Mouse (Mus musculus): ENCODE results near the gene Ly86. TPM values are rescaled to one million over a fixed set of nuclear protein-coding genes. Genes with fewer than 3 reads are reported as not detected.
A peak's percentile ranks its signal among the peaks of the same experiment; 100 is the strongest.

Ly86 gene
- under 1 TPM; 0.56 to 0.88 TPM for total RNA-seq (2021)
- long read RNA-seq, experiment 1: 0 reads
- long read RNA-seq, experiment 2, partial matches to known transcripts: 0 of 3 reads
- long read RNA-seq, experiment 2, other reads (novel, unspliced or antisense): 3 of 3 reads

GRCm38 (mm10) chr13:37344909-37345772 lies at the start of gene Ly86:
Ly86 (plus strand) TSS chr13:37345208.
- no peak for DNase-seq

GRCm38 (mm10) chr13:37297886-37298285 lies 47.1 kb upstream of the Ly86 start:
- no peak for DNase-seq

GRCm38 (mm10) chr13:37298856-37299255 lies 46.2 kb upstream of the Ly86 start:
- no peak for DNase-seq

- no peak for DNase-seq
Measured at GRCm38 (mm10) chr13:37302877-37303276, 42.1 kb upstream of the Ly86 start.

DNA sequence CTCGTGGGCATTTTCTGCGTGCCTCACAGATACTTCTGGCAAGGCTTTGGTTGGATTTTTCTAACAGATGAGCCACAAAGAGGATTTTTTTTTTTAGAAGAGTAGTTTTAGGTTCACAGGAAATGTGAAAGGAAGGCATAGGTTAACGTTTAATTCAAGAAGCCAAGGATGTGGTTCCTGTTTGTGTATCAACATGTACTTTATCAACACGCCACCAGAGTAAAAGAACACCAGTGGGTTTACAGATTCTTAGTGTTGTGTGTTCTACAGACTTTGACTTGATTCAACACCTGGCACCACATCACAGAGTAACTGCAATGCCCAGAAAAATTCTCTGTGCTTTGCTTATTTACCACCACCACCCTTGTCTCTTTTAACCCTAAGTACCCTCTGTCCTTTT lies 37.0 kb upstream of the Ly86 start:
- no peak for DNase-seq

GRCm38 (mm10) chr13:37309296-37309695 lies 35.7 kb upstream of the Ly86 start:
- DNase-seq: no peak

GRCm38 (mm10) chr13:37310331-37310730 lies 34.7 kb upstream of the Ly86 start:
- DNase-seq: no peak

- DNase-seq: no peak
Measured at GRCm38 (mm10) chr13:37311555-37312221, 33.3 kb upstream of the Ly86 start.

DNA sequence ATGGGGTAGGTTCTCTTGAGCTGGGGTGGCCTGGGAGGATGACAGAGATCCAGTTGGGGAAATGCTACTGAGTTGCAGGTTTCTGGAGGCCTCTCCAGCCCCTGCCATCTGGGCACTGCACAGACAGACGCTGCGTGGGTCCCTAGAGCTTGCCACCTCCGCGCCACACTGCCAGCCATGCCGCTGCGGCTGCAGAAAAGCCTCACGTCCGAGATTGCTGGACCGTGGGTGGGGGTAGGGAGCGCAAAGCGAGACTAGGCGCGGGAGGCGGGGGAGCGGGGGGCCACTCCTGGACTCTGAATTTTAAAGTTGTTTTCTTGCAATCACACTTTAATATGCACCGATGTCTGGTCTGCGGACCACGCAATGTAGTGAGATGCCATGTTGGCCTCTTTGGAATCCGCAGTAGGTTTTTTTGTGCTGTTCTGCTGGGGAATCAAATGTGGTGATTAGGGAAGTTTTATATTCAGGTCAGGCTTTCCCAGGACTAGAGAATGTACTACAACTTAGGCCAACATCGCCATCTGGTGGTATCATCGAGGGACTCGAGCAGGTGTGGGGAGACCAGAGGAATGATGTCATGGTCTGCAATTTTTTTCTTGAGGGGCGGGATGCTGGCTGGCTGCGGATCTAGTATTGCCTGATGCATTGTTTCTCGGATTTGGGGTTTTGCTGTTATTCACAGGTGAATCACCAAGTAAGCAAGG lies 32.6 kb upstream of the Ly86 start:
- peak; percentile 72 for DNase-seq

GRCm38 (mm10) chr13:37312951-37313350 lies 32.1 kb upstream of the Ly86 start:
- DNase-seq: no peak

DNA sequence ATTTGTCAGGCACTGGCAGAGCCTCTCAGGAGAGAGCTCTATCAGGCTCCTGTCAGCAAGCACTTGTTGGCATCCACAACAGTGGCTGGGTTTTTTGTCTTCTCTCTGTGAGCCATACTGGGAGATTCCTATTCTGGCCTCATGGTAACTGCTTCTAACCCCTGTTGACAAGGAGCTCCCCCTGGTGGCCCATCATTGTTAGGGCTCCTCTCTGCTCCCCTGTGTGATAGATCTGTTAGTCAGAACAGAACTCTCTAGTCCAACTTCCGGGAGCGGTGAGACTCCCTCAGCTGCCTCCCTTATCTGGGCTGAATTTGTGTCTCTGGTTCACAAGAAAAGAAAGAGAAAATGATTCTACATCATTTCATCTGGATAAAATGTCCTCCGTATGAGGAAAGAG lies 19.5 kb upstream of the Ly86 start:
- peak; percentile 26 for DNase-seq

- DNase-seq: no peak
Measured at GRCm38 (mm10) chr13:37329747-37330146, 15.3 kb upstream of the Ly86 start.

- no peak for DNase-seq
Measured at GRCm38 (mm10) chr13:37330971-37331370, 14.0 kb upstream of the Ly86 start.

GRCm38 (mm10) chr13:37332779-37333543 lies 12.0 kb upstream of the Ly86 start:
- no peak for DNase-seq

- no peak for DNase-seq
Measured at GRCm38 (mm10) chr13:37333544-37333870, 11.5 kb upstream of the Ly86 start.

- no peak for DNase-seq
Measured at GRCm38 (mm10) chr13:37337269-37337668, 7.7 kb upstream of the Ly86 start.

- DNase-seq: no peak
Measured at GRCm38 (mm10) chr13:37337871-37338270, 7.1 kb upstream of the Ly86 start.

DNA sequence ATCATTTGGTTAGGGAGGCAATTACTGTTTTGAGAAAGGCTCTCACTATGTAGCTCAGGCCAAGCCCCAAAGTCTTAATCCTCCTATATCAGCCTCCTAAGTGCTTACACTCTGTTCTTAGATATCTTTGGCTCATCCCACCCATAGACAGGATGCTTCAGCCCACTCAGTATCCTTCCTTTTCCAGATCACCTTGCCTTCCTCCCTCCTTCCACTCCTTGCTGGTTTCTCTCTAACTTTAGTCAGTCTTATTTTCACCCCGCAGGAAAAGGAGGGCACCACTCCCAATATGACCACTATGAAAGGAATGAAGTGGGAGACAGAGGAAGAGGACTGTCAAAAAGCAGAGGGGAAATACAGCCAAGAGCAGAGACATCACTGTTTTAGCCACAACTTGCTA lies 2.2 kb upstream of the Ly86 start:
- DNase-seq: no peak

DNA sequence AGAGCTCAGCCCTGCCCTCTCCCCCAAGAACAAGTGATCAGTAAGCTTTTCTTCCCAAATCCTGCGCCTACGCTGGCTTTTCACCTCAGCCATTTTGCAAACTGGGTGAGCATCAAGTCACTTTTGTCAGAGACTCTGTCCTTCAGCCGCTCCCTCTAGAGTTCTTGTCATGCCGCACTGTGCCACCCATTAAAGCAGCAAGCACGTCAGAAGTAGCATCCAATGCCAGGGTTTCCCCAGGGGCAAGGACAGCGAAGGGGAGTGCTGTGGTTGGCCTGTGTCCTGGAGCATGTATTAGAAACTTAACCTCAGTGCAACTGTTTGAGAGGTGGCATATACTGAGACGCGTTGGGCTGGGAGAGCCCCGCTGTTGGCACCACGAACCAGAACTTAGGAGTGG lies 815 bp downstream of the Ly86 start:
- DNase-seq: no peak

GRCm38 (mm10) chr13:37347871-37348595 lies 3.0 kb downstream of the Ly86 start:
- no peak for DNase-seq

DNA sequence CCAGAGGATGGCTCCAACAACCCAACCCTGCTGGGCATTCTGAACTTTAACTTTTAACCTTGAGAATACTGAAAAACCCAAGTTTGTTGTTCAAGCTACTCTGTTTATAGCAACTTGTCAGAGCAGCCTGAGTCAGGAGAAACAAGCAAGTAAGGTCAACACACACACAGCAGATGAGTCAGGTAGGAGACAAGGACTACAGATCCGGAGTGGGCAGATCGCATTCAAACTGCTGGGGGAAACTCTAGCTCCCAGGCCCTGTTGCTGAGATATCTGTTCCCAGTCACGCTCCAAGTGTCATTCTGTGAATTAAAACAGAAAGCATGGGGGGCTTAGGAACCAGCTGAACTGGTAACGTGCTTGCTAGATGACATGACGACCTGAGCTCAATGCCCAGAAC lies 4.0 kb downstream of the Ly86 start:
- DNase-seq: no peak
